Mouse (Mus musculus) stomach, postnatal 0 days (tissue): Measurements from ENCODE around the gene Gm13695.
"Not testable (repeated sequence)": the region's sequence is repeated elsewhere in the genome, so short reads cannot be mapped to it uniquely, and the experiment has no call there.

Experiments
- CTCF ChIP-seq: IDR thresholded peaks from 2 replicates; pipeline ENCODE4 v1.5.1; 2016; ENCODE audit warnings: antibody characterized with exemption, low read depth, mild to moderate bottlenecking, moderate library complexity
- EP300 ChIP-seq: optimal IDR thresholded peaks from 2 replicates; pipeline ENCODE3; 2016; ENCODE audit warnings: antibody characterized with exemption

DNA sequence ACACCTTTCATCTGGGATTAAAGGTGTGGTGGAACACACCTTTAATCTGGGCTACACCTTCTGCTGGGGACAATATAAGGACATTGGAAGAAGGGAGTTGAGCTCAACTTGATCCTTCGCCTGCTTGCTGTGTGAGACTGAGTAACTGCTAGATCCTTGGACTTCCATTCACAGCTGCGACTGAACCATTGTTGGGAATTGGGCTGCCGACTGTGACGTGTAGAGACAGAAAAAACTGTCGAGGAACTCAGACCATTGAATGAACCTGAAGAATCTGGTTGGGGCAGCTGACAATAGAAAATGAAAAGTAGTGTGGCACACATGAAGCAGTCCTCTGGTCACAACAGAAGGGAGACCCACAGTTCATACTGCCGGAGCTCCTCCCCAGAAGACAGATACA is at the start of gene Gm13695:
- TF ChIP-seq CTCF, EP300: not testable (repeated sequence)
